Comparison of ENCODE assay signal across 10 mouse cellular contexts in genomic region chr9:59096551-59097268, GRCm38 (mm10).
A peak's percentile ranks its signal among the peaks of the same experiment; 100 is the strongest.
DNase-seq lines count a peak whose midpoint lies in the region; ATAC-seq lines count a peak whose summit lies in the region.
"Had no signal": no experiment of that assay in that cellular context is flagged by ENCODE, and none has a peak within 500 bp of the region (broad histone marks: within the 10 kb centered on the region; RNA-seq: fewer than 3 reads in every experiment).

No protein-coding gene starts in this region.

- 31% methylated on average over 12 of the region's 12 CpGs for WGBS in forebrain, embryonic 14.5 days
- WGBS in forebrain, embryonic 13.5 days = 34% methylated on average over 12 of the region's 12 CpGs

- no peak overlapping the region for H3K4me3 ChIP-seq in forebrain, embryonic 14.5 days (ENCODE audit: low read depth, low read length)
- H3K4me3 ChIP-seq in forebrain, embryonic 13.5 days = no peak overlapping the region

- no peak overlapping the region for H3K27ac ChIP-seq in forebrain, embryonic 14.5 days (ENCODE audit: low read depth, low read length)
- no peak overlapping the region for H3K27ac ChIP-seq in forebrain, embryonic 13.5 days

- no peaks in the 10 kb centered on the region for H3K9me3 ChIP-seq in forebrain, embryonic 14.5 days (replicated peaks; ENCODE audit: control insufficient read depth, low read length)
- no peaks in the 10 kb centered on the region for H3K9me3 ChIP-seq in forebrain, embryonic 13.5 days (replicated peaks)

- no peaks in the 10 kb centered on the region for H3K27me3 ChIP-seq in forebrain, embryonic 14.5 days (replicated peaks; ENCODE audit: control insufficient read depth, insufficient read depth, low read length)
- no peaks in the 10 kb centered on the region for H3K27me3 ChIP-seq in forebrain, embryonic 13.5 days

- DNase-seq in forebrain, embryonic 14.5 days (ENCODE audit: low spot score) = peak; percentile 52
- DNase-seq in layer of hippocampus, adult 8-10 months (ENCODE audit: low spot score in 2 of 2) = peak; percentile 14 to 22
- no peak for DNase-seq in layer of hippocampus, adult 9-11 months
- DNase-seq in fibroblast of lung, adult 2 months (ENCODE audit: low read depth) = peak; percentile 64
- peak; percentile 62 for DNase-seq in right cerebral cortex, adult 18-20 months
- DNase-seq in embryo, embryonic 10.5 days (ENCODE audit: low spot score) = no peak
- no peak for DNase-seq in spleen, postnatal 14 days (ENCODE audit: low spot score in 2 of 2)
- DNase-seq: kidney, postnatal 4 days; thymus, adult 2 months had no signal

- H3K9ac ChIP-seq in forebrain, embryonic 14.5 days (ENCODE audit: low read length) = no peak overlapping the region
- H3K9ac ChIP-seq in forebrain, embryonic 13.5 days = no peak overlapping the region

- peaks cover 7% of the 10 kb centered on the region; the same call in 1 of the 2 replicates for H3K4me1 ChIP-seq in forebrain, embryonic 14.5 days (ENCODE audit: control insufficient read depth, insufficient read depth, low read length)
- peaks cover 29% of the 10 kb centered on the region for H3K4me1 ChIP-seq in forebrain, embryonic 13.5 days

- no peaks in the 10 kb centered on the region for H3K36me3 ChIP-seq in forebrain, embryonic 14.5 days (ENCODE audit: control insufficient read depth, insufficient read depth, low read length)
- no peaks in the 10 kb centered on the region for H3K36me3 ChIP-seq in forebrain, embryonic 13.5 days (ENCODE audit: poor library complexity, severe bottlenecking)

- ATAC-seq in forebrain, embryonic 14.5 days = no peak
- no peak for ATAC-seq in forebrain, embryonic 13.5 days

- no peak overlapping the region for H3K4me2 ChIP-seq in forebrain, embryonic 14.5 days (ENCODE audit: low read length)
- H3K4me2 ChIP-seq in forebrain, embryonic 13.5 days = no peak overlapping the region

Comparison
In these comparisons a context has a peak if more than half of its experiments do, and no peak if none do; other contexts are left out.
1. DNase-seq: peak in forebrain, embryonic 14.5 days (single experiment), layer of hippocampus, adult 8-10 months (2 of 2), fibroblast of lung, adult 2 months (single experiment) and right cerebral cortex, adult 18-20 months (single experiment); none in layer of hippocampus, adult 9-11 months (single experiment), embryo, embryonic 10.5 days (single experiment) and spleen, postnatal 14 days (0 of 2).